Mouse (Mus musculus) cerebellum, adult 9-10 months (tissue): Measurements from ENCODE around the gene Intu.

Experiments used
- DNase-seq: peaks from one replicate; pipeline ENCODE4 v3.0.0; 2022

Gene Intu

GRCm38 (mm10) chr3:40531286-40532141 is at the start of gene Intu:
Gene Intu, plus strand, starts transcription at chr3:40531286.
- no peak for DNase-seq

GRCm38 (mm10) chr3:40483221-40483654 is 47.8 kb upstream of the Intu start:
- DNase-seq = no peak

DNA sequence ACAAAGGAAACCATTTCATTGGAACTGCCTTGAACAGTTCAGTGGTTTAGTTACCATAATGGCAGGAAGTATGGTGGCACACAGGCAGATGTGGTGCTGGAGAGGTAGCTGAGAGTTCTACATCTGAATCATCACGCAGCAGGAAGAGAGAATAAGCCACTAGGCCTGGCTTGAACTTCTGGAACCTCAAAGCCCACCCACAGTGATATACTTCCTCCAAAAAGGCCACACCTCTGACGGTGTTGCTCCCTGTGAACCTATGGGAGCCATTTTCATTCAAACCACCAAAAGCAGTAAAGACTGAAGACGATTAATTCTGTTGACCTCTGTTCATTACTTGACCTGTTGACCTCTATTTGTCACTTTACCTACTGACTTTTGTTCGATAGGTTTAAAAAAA is 43.7 kb upstream of the Intu start:
- DNase-seq = no peak

- DNase-seq = no peak
These were observed 39.3 kb upstream of the Intu start for GRCm38 (mm10) chr3:40491742-40492141.

GRCm38 (mm10) chr3:40498898-40499297 is 32.2 kb upstream of the Intu start:
- DNase-seq = no peak

DNA sequence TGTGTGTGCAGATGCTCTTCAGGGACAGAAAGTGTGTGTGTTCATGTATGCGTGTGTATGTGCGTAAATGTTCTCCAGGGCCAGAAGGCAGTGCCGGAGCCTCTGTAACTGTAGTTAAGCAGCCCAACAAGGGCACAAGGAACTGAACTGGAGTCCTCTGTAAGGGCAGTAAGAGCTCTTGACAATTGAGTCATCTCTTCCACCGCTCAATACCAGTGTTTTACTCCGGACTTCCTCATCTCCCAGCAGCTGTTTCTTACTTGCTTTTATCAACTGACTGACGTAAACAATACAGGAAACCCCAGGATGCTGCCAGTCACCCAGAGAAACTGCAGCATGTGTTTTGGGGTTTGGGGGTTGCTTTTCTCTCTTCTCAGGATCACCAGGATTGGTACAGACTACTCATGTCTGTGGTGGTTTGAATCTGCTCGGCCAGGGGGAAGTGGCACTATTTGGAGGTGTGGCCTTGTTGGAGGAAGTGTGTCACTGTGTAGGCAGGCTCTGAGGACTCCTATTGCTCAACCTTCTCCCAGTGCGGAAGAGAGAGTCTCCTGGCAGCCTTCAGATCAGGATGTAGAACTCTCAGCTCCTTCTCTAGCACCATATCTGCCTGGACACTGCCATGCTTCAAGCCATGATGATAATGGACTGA is 30.8 kb upstream of the Intu start:
- DNase-seq = no peak

DNA sequence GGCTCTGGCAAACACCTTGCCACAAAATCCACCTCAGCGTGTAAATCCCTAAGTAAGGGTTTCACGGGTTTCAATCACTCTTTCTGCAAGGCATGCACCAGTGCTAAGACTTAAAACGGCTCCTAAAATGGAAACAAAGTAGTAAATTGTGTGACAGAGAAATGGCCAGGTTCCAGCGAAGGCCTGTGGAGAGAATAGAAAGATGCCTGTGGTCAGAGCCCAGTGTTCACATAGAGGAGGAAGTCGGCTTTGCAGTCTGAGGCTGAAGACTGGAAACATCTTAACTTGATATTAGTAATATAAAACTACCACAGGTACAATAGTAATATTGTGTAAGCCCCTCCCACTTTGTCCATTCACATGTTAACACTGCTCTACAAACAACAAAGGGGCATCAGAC is 26.7 kb upstream of the Intu start:
- no peak for DNase-seq

- DNase-seq = no peak
These were observed 25.6 kb upstream of the Intu start for GRCm38 (mm10) chr3:40505451-40506014.

DNA sequence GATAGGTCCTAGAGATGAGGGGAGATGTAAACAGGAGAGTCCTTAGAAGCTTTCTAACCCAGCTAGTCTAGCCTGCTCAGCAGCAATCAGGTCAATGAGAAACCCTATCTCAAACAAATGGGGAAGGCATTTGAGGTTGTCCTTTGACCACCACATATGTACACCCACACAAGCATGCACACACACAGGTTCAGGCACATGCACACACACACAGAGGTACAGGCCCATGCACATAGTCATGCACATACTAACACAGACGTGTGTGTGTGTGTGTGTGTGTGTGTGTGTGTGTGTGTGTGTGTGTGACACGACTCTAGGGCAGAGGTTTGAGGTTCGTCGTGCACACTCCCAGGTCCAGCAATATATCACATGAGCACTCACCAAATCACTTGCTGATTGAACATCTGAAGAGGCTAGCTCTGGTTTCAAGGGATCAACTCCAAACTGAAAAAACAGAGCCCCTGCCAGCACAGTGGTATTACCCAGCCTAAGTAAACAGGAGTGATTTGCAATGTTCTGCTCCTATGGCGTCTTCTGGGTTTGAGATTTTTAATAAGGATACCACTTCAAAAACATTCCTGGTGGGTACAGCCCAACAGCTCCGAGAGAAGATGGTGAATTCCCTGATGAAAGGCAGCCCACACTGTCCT is 22.0 kb upstream of the Intu start:
- DNase-seq = no peak

DNA sequence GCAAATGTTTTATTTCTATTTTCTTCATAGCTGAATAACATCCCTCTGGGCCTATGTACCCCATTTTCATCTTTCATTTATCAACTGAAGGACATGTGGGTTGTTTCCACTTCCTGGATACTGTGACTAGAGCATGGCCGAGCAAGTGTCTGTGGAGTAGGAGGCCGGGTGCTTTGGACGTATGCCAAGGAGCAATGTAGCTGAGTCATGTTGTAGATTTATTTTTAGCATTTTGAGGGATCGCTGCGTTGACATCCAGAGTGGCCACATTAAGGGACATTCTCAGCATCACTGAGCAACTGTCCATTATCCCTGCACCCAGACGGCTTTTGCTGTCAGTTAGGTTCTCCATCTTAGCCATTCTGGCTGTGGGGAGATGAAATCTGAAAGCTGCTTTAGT is 20.5 kb upstream of the Intu start:
- no peak for DNase-seq

DNA sequence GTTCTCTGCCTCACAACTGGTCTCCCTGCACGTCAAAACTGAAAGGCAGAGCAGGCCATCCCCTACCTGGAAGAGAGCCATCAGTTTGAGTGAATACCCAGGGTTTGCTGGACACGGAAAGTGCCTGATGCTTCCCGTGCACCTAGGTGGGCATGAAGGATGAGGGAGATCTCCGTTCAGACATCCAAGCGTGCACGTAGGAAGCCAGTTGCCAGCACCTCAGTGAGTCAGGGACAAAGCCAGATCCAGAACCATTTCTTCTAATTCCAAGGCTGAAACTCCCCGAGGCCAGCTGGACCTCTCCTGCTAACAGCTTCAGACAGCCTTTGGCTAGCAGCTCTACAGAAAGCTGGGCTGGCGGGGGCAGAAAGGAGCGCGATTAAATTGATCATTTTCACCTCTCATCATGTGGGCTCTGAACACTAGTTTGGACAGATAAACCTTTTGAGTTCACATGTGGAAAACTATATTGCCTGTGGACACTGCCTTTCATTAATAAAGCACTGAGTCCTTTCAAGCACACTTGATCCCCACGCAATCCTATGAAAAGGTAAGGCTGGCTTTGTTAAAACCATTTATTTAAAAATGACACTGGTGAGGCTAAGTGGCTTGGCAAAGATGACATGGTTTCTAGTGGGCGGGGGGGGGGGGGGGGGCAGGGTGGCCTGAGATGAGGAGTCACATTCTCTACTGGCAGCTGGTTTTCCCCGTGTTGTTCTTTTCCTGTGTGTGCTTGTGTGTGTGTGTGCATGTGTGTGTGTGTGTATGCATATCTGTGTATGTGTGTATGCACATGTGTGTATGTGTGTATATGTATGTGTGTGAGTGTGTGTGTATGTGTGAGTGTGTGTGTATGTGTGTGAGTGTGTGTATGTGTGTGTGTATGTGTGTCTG is 17.9 kb upstream of the Intu start:
- DNase-seq = no peak

DNA sequence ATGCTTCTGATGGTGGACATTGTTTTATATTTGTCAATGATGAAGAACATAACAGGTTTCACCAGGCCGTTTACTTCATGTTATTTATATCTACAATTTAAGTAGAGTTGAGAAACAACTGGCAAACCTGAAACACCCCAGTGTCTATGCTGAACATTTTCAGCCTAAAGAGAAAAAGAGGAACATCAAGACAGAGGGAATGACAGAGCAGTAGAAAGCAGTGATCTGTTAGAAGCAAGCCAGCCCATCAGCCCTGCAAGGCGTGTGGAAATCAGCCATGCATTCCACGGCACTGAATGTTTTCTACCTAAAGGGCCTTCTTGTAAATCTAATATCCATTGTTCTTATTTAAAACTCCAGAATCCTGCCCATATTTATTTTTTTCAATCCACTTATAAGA is 12.8 kb upstream of the Intu start:
- no peak for DNase-seq

- no peak for DNase-seq
These were observed 11.5 kb upstream of the Intu start for GRCm38 (mm10) chr3:40519555-40519954.

GRCm38 (mm10) chr3:40520567-40520966 is 10.5 kb upstream of the Intu start:
- DNase-seq = no peak

DNA sequence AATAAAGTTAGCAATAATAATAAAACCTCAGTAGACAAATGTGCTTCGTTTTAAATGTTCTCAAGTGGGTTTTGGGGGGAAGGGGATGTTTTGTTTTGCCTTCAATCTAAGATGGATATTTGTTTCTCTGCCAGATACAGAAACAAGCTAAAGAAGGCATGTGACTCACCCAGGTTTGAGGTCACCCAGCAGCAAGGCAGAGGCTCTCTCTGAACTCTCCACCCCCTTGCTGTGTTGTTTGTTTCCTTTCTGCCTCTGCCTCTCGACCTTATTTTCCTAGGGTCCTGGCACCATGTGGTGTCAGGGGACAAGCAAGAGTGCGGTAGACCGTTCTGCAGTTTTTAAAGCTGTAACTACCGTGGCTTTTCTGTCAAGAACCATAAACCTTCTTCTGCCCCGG is 8.6 kb upstream of the Intu start:
- no peak for DNase-seq

GRCm38 (mm10) chr3:40522846-40523245 is 8.2 kb upstream of the Intu start:
- no peak for DNase-seq

GRCm38 (mm10) chr3:40523371-40523783 is 7.7 kb upstream of the Intu start:
- peak; percentile 27 for DNase-seq

DNA sequence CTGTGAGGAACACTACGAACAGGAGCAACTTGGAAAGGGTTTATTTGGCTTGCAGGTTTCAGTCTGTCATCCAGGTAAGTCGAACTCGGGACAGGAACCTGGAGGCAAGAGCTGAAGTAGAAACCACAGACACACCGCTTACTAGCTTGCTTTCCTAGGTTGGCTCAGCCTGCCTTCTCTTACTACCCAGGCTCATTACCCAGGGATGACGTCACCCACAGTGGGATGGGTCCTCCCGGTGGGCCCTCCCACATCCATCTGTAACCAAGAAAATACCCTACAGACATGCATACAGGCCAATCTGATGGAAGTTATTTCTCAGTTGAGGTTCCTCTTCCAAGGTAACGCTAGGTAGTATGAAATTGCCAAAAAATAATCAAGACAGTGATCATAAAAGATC is 6.2 kb upstream of the Intu start:
- DNase-seq = no peak

DNA sequence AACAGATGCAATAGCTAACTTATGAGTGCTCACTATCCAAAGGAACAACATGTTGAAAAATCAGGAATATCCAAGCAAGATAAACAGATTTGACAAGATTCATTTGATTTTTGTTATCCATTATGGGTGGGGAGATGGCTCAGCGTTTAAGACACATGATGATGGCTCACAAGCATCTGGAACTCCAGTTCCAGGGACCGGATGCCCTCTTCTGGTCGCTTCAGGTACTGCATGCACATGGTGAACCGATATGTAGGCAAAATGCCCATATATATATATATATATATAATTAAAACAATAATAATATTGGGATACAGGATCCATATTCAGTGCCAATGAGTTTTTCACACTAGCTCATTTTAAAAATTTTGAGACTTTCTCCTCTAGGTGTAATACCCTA is 5.7 kb upstream of the Intu start:
- peak; percentile 37 for DNase-seq

DNA sequence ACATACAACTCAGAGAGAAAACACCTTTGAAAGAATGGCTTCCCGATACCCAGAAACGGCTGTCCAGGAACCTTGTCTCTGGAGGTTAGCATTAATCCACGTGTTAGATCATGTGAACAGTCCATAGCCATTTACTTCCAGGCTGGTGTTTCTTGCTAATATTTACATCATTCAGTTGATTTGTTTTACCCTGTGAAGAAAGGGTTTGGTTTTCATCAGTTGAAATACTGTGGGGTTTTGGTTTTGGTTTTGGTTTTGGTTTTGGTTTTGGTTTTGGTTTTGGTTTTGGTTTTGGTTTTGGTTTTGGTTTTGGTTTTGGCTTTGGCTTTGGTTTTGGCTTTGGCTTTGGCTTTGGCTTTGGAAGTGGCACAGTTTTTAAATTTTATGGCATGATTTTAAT is 5.0 kb upstream of the Intu start:
- no peak for DNase-seq

DNA sequence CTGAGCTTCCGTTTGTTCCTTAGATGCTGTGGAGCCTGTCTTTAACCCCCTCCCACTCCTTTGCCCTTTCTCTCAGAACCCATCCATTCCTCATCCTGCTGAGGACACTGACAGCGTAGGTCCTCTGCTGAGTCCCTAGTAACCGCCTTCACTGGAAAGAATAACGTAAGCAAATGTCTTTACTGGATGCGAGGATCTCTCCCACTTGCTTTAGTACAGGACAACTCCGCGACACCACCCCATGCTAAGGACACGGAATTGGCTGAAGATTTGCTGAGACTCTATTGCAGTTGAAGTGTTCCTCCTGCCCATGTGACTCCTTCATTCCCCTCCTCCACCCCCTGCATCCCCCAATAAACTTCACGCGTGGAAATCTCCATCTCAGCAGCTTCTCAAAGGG is 3.9 kb upstream of the Intu start:
- no peak for DNase-seq
